Mouse (Mus musculus) liver, adult 2 months (tissue): Measurements from ENCODE around the gene Inafm2. TPM values are rescaled to one million over a fixed set of nuclear protein-coding genes. Genes with fewer than 3 reads are reported as not detected.

Experiments used
- DNase-seq: peaks from one replicate; pipeline ENCODE4 v3.0.0-alpha.2; 2011; ENCODE audit warnings: low read depth, low spot score; ENCODE audit errors: extremely low read depth
- H3K27ac ChIP-seq: fragments of 200-500 bp; replicated peaks from 2 replicates; pipeline ENCODE4 v1.5.1; 2012; ENCODE audit warnings: low read depth, mild to moderate bottlenecking, control low read depth, inconsistent platforms, low read length; ENCODE audit not compliant: insufficient read depth
- H3K27me3 ChIP-seq: fragments of 200-500 bp; 2 replicates; pipeline ENCODE4 v1.6.1; 2012; ENCODE audit warnings: mild to moderate bottlenecking, moderate library complexity, low read length, inconsistent platforms; ENCODE audit not compliant: control insufficient read depth, insufficient read depth
- H3K36me3 ChIP-seq: fragments of 200-500 bp; 2 replicates; pipeline ENCODE4 v1.6.1; 2012; ENCODE audit warnings: low read length, inconsistent platforms; ENCODE audit not compliant: control insufficient read depth, insufficient read depth
- H3K4me1 ChIP-seq: fragments of 200-500 bp; 2 replicates; pipeline ENCODE4 v1.6.1; 2011; ENCODE audit warnings: low read length; ENCODE audit not compliant: control insufficient read depth, insufficient read depth
- H3K4me3 ChIP-seq: fragments of 200-500 bp; 2 replicates; pipeline ENCODE4 v1.5.1; 2011; ENCODE audit warnings: low read depth, mild to moderate bottlenecking, control low read depth, low read length, moderate library complexity; ENCODE audit not compliant: insufficient read depth
- H3K79me2 ChIP-seq: fragments of 200-500 bp; 2 replicates; pipeline ENCODE4 v1.6.1; 2012; ENCODE audit warnings: inconsistent platforms, mild to moderate bottlenecking, low read length, moderate library complexity; ENCODE audit not compliant: control insufficient read depth, insufficient read depth
- H3K9ac ChIP-seq: fragments of 200-500 bp; 2 replicates; pipeline ENCODE4 v1.6.1; 2012; ENCODE audit warnings: low read depth, mild to moderate bottlenecking, control low read depth, inconsistent platforms, low read length
- CTCF ChIP-seq: fragments of 200-500 bp; IDR thresholded peaks from 2 replicates; pipeline ENCODE4 v1.5.1; 2011; ENCODE audit warnings: low read depth, low read length, control low read depth
- POLR2A ChIP-seq: fragments of 200-500 bp; IDR thresholded peaks from 2 replicates; pipeline ENCODE4 v1.6.1; 2011; ENCODE audit warnings: low read length, control low read depth; ENCODE audit not compliant: insufficient read depth; ENCODE audit errors: extremely low read depth
- WGBS: fragments of 180-500 bp; shearing (Covaris S2); methylation state at CpG from one replicate; pipeline ENCODE4 v1.1.7; 2018; 5-methylcytosine and 5-hydroxymethylcytosine counted together
- polyA plus RNA-seq: library from polyadenylated mRNA; depleted of rRNA; stranded (reverse); fragments of >200 nt; gene quantifications from 2 replicates; pipeline ENCODE4 v1.2.3, GENCODE M21; 2012; rRNA removed
- total RNA-seq: library from RNA; depleted of rRNA; stranded (reverse); fragments of >200 nt; gene quantifications from 2 replicates; pipeline ENCODE4 v1.2.3, GENCODE M21; 2014; rRNA removed

The Inafm2 gene
- total RNA-seq (4.4 and 5.4 TPM in 2 replicates), polyA plus RNA-seq (4.7 TPM in 2 replicates)

DNA sequence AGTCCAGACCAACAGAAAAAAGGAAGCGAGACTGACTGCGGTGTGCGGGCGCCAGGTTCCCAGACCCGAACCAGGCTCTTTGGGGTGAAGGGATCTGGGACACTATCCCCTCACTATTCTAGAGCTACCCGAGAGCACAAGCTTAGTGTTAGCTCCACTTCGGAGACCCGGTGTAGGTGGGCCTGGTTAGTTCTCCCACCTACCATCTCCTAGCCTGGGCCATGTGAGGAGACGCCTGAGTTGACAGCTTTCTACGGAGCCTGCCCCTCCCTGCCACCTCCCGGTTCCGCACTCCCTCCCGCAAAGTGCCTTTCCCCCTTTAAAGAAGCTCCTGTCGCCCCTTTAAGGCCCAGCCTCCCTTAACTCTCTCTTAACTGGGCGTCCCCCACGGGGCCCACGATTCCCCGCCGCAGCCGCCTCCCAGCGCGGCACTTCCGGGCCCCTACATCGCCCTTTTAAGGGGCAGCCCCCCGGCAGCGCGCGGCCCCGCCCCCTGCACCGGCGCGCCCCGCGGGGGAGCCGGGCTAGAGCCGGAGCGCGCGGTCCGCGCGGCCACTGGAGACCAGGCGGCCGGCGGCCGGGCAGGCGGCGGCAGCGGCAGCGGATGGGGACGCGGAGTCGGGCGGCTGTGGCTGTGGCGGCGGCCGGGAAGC lies at the start of gene Inafm2:
Gene Inafm2 (plus strand): TSS at position 527 of the 653 bp plus-strand sequence.
- peak within 1 kb of the TSS; percentile 92 for H3K9ac ChIP-seq
- H3K27ac ChIP-seq: peak within 1 kb of the TSS; percentile 10
- TF ChIP-seq POLR2A: peak; percentile 42; the same call in 1 of the 2 replicates
- no peak for TF ChIP-seq CTCF
- H3K79me2 ChIP-seq: 0 out of 2 replicates have a peak, but pooled peaks cover 8% of the 10 kb centered on the region
- no peaks in the 10 kb centered on the region for H3K27me3 ChIP-seq
- H3K4me1 ChIP-seq: peaks cover 7% of the 10 kb centered on the region; the same call in 1 of the 2 replicates
- H3K4me3 ChIP-seq: peak within 1 kb of the TSS; percentile 99
- 0 out of 2 replicates have a peak, but pooled peaks cover 2% of the 10 kb centered on the region for H3K36me3 ChIP-seq
- DNase-seq: peak; percentile 58
- WGBS: 6% methylated on average over 56 of the region's 57 CpGs

DNA sequence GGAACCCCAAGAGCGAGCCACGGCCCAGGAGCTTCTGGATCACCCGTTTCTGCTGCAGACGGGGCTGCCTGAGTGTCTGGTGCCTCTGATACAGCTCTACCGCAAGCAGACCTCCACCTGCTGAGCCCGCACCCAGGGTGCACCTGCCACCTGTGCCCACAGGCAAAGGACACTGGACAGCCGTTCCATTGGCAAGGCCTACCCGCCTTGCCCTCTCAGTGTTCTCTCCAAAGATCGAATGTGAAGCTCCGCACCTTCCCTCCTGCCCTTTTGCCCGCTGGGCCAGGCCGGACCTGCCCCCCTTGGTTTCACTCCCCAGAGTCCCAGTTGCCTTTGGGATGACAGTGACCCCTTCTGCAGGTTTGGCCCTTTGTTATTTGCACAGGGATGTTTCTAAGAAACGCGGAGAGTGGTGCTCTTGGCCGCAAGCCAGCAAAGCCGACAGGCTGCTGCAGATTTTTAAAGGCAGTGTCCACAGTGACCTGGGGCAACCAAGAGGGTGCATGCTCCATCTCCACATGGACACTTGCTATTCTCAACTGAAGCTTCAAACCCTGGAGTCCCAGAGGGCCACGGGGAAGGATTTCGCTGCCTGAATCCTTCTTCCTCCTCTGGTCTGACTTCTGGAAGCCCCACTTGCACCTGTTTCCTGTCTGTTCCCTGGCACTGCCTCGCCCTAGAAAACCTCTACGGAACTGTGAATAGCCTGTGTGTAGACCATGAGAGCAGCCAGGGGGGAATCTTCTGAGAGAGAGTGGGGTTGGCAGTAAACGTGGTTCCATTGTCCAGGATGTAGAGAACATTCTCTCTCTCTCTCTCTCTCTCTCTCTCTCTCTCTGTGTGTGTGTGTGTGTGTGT lies 48.9 kb upstream of the Inafm2 start:
- 19% methylated on average over 21 of the region's 21 CpGs for WGBS
- DNase-seq: peak; percentile 45
- Histone ChIP-seq H3K36me3 (no peaks in the 10 kb centered on the region), H3K79me2 (no peaks in the 10 kb centered on the region), H3K4me3 (no peak overlapping the region), H3K27me3 (0 out of 2 replicates have a peak, but pooled peaks cover 2% of the 10 kb centered on the region), H3K9ac (no peak overlapping the region), H3K4me1 (0 out of 2 replicates have a peak, but pooled peaks cover 6% of the 10 kb centered on the region), H3K27ac (no peak overlapping the region)
- TF ChIP-seq CTCF: no peak
- TF ChIP-seq POLR2A: no peak

DNA sequence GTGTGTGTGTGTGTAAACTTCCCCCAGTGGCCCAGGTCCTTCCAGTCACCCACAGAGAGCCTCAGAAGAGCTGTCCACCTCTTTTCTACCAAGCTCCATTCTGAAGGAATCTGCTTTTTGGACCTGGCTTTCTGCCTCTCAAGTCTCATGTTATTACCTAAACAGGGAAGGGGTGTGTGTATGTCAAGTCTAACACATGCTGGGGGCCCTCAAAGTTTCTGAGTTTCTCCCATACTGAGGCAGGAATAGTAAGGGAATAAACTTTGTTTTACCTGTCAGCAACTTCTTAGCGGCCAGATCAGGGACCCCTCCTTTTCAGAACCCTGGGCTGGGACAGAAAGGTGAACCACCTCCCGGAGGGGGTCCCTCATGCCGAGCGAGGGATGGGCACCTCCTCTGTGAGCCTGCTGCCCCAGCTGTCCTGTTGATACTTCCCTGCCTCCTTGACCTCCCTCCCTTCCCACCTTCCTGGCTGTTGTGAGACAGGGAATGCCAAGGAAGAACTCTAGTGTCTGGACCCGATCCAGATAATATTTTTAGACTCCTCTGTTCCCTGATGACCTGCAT lies 48.2 kb upstream of the Inafm2 start:
- no peak for DNase-seq
- TF ChIP-seq POLR2A (no peak), CTCF (no peak)
- Histone ChIP-seq H3K27me3 (peaks cover 7% of the 10 kb centered on the region), H3K36me3 (no peaks in the 10 kb centered on the region), H3K4me1 (0 out of 2 replicates have a peak, but pooled peaks cover 6% of the 10 kb centered on the region), H3K9ac (no peak overlapping the region), H3K79me2 (no peaks in the 10 kb centered on the region), H3K27ac (no peak overlapping the region), H3K4me3 (no peak overlapping the region)
- 53% methylated on average over 5 of the region's 5 CpGs for WGBS

- peaks cover 8% of the 10 kb centered on the region for H3K4me1 ChIP-seq
- H3K79me2 ChIP-seq: no peaks in the 10 kb centered on the region
- peaks cover 12% of the 10 kb centered on the region for H3K27me3 ChIP-seq
- no peak overlapping the region for H3K4me3 ChIP-seq
- no peak overlapping the region for H3K27ac ChIP-seq
- H3K9ac ChIP-seq: no peak overlapping the region
- TF ChIP-seq CTCF (no peak), POLR2A (no peak)
- DNase-seq: no peak
- WGBS: 53% methylated on average over 7 of the region's 7 CpGs
- H3K36me3 ChIP-seq: no peaks in the 10 kb centered on the region
Observed at GRCm38 (mm10) chr2:118697955-118698354, 47.6 kb upstream of the Inafm2 start.

- Histone ChIP-seq H3K36me3 (no peaks in the 10 kb centered on the region), H3K4me1 (peaks cover 11% of the 10 kb centered on the region), H3K27ac (no peak overlapping the region), H3K79me2 (no peaks in the 10 kb centered on the region), H3K27me3 (peaks cover 27% of the 10 kb centered on the region), H3K4me3 (no peak overlapping the region), H3K9ac (no peak overlapping the region)
- TF ChIP-seq CTCF: peak; percentile 89
- TF ChIP-seq POLR2A: no peak
- WGBS: 7% methylated on average over 32 of the region's 32 CpGs
- DNase-seq: peak; percentile 22
Observed at GRCm38 (mm10) chr2:118700179-118701062, 45.1 kb upstream of the Inafm2 start.
